Mouse (Mus musculus) forebrain, embryonic 16.5 days (tissue): ENCODE results near the gene Elmo1. TPM values are rescaled to one million over a fixed set of nuclear protein-coding genes. Genes with fewer than 3 reads are reported as not detected.
"Not testable (repeated sequence)": the region's sequence is repeated elsewhere in the genome, so short reads cannot be mapped to it uniquely, and the experiment has no call there.

Experiments used
- ATAC-seq: fragments of 200-750 bp; cut with Nextera tagmentation; 2 replicates; pipeline ENCODE4 v1.8.0; 2017; ENCODE audit warnings: mild to moderate bottlenecking, moderate library complexity
- H3K27ac ChIP-seq: fragments of 300-500 bp; sonication (generic); 2 replicates; pipeline ENCODE4 v1.5.1; 2014; ENCODE audit warnings: low read length, control low read depth
- H3K27me3 ChIP-seq: fragments of 300-500 bp; sonication (generic); replicated peaks from 2 replicates; pipeline ENCODE4 v1.6.1; 2014; ENCODE audit warnings: low read length; ENCODE audit not compliant: control insufficient read depth, insufficient read depth
- H3K36me3 ChIP-seq: fragments of 300-500 bp; sonication (generic); 2 replicates; pipeline ENCODE4 v1.6.1; 2014; ENCODE audit not compliant: control insufficient read depth, insufficient read depth
- H3K4me1 ChIP-seq: fragments of 300-500 bp; sonication (generic); replicated peaks from 2 replicates; pipeline ENCODE4 v1.6.1; 2014; ENCODE audit warnings: low read length; ENCODE audit not compliant: control insufficient read depth, insufficient read depth
- H3K4me2 ChIP-seq: fragments of 300-500 bp; sonication (generic); 2 replicates; pipeline ENCODE4 v1.6.1; 2014; ENCODE audit warnings: mild to moderate bottlenecking, low read length, control low read depth
- H3K4me3 ChIP-seq: fragments of 300-500 bp; sonication (generic); replicated peaks from 2 replicates; pipeline ENCODE4 v1.5.1; 2014; ENCODE audit warnings: mild to moderate bottlenecking, low read length, control low read depth
- H3K9ac ChIP-seq: fragments of 300-500 bp; sonication (generic); replicated peaks from 2 replicates; pipeline ENCODE4 v1.6.1; 2014; ENCODE audit warnings: low read depth, low read length, control low read depth
- H3K9me3 ChIP-seq: fragments of 300-500 bp; sonication (generic); 2 replicates; pipeline ENCODE4 v1.6.1; 2016; ENCODE audit warnings: low read length; ENCODE audit not compliant: control insufficient read depth
- WGBS: fragments of 180-500 bp; shearing (Covaris S2); extraction: QIAGEN DNeasy Blood & Tissue Kit; methylation state at CpG from one replicate; pipeline ENCODE4 v1.1.7; 2014; 5-methylcytosine and 5-hydroxymethylcytosine counted together
- polyA plus RNA-seq: library from polyadenylated mRNA; unstranded; fragments of >200 nt; fragmentation: Nextera tagmentation; extraction: Ambion mirVana; gene quantifications from 2 replicates; pipeline ENCODE4 v1.2.1, GENCODE M21; 2015

The Elmo1 gene
- polyA plus RNA-seq, 1 experiment from 2014 or later = 42.4 TPM

DNA sequence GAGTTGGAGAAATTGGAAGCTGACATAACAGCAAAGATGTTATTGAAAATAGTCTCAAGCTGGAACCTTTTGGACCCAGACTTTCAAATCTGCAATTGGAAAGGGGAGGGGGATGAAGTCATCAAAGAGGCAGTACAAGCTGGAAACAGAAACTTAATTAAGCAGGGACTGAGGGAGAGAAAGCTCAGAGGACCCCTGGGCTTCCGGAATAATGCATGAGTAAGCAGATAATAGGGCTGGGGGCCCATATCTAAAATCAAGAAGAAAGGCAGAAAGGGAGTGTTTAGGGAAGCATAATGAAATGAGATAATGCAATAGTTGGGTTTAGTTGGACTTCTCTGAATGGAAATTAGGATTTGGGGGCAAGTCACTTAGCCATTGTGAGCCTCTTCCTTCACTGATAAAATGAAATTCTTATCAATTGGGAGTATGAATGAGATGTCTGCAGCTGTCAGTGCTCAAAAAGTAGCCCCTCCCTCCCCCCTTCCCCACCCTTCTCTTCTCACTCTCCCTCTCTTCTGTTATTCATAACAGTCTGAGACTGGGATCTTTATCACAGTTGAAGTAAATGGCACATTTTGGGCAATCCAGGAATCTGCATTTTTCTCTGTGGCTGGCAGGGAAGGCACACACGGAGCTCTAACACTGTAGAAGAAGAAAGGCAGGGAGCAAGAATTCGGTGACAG, 518.8 kb downstream of the Elmo1 start:
- peak overlapping the region; percentile 9; the same call in 1 of the 2 replicates for H3K4me2 ChIP-seq
- H3K9ac ChIP-seq = 0 out of 2 replicates have a peak overlapping the region, but pooled peaks have one; percentile 20
- peak; percentile 62 for ATAC-seq
- peaks cover 10% of the 10 kb centered on the region for H3K4me1 ChIP-seq
- H3K27me3 ChIP-seq = no peaks in the 10 kb centered on the region
- H3K9me3 ChIP-seq = no peaks in the 10 kb centered on the region
- 8% methylated on average over 3 of the region's 3 CpGs for WGBS
- no peak overlapping the region for H3K4me3 ChIP-seq
- H3K36me3 ChIP-seq = 0 out of 2 replicates have a peak, but pooled peaks cover 3% of the 10 kb centered on the region
- H3K27ac ChIP-seq = peak overlapping the region; percentile 54

DNA sequence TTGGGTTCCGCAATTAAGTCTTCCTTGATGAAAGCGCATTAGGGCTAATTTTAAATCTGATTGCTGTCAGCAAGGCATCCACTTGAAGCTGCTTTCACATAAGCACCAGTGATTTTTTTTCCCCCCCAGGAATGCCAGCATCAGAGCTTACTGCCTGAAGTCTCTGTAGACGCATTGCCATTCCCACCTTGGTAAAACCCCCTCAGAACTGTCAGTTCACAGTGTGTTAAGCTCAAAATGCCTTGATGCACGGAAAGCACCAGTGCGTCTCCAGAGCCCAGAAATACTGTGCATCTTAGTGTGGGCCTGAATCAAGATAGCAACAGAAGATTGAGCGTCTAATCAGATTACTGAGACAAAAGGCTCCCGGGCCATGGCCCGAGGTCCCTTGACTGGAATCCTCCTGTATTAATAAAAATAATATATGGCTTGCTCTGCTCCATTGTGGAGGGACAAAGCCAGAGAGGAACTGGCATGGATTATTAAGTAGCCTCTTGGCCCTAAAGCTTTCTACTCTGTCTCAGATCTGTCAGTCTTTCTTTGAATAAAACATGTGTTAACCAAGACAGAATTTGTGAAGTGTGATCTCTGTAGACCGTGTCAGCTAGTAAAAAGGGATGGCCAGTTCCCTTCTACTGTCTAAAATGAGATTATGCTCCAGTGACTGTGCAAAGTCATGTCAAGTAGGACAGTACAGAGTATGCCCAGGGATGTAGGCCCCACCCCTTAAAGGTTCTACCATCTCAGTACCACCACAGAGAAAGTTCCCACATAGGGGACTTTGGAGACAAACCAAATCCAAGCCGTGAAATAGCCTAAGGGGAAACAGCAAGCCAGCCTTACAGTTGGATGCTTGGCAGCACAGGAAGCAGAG, 525.4 kb downstream of the Elmo1 start:
- 0 out of 2 replicates have a peak overlapping the region, but pooled peaks have one; percentile 2 for H3K9ac ChIP-seq
- H3K4me1 ChIP-seq = peaks cover 4% of the 10 kb centered on the region; the same call in 1 of the 2 replicates
- no peak overlapping the region for H3K4me2 ChIP-seq
- no peaks in the 10 kb centered on the region for H3K9me3 ChIP-seq
- H3K27me3 ChIP-seq = no peaks in the 10 kb centered on the region
- H3K4me3 ChIP-seq = no peak overlapping the region
- WGBS = 55% methylated on average over 10 of the region's 10 CpGs
- peak overlapping the region; percentile 43; the same call in 1 of the 2 replicates for H3K27ac ChIP-seq
- H3K36me3 ChIP-seq = no peaks in the 10 kb centered on the region
- ATAC-seq = peak; percentile 18

DNA sequence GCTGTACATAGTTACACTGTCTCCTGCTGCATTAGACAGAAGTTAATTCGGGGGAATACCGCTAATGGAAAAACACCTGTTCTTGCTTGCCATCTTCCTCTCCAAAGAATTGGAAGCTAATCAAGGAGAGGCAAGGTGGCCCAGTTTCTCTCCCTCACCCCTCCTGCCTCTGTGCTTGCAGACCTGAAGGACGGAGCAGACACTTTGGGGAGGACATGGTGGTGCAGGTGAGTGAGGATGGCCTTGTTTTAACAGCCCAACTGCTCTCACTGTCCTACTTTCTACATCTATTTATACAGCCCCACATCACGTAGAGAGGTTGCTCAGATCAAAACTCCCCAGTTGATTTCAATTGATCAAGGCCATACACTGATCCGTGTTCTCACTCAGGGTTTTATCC, 529.5 kb downstream of the Elmo1 start:
- Histone ChIP-seq H3K4me2 (no peak overlapping the region), H3K9me3 (no peaks in the 10 kb centered on the region), H3K27me3 (no peaks in the 10 kb centered on the region), H3K4me3 (no peak overlapping the region), H3K9ac (no peak overlapping the region), H3K36me3 (no peaks in the 10 kb centered on the region), H3K27ac (no peak overlapping the region), H3K4me1 (peaks cover 4% of the 10 kb centered on the region; the same call in 1 of the 2 replicates)
- WGBS = 89% methylated on average over 5 of the region's 5 CpGs
- ATAC-seq = no peak

DNA sequence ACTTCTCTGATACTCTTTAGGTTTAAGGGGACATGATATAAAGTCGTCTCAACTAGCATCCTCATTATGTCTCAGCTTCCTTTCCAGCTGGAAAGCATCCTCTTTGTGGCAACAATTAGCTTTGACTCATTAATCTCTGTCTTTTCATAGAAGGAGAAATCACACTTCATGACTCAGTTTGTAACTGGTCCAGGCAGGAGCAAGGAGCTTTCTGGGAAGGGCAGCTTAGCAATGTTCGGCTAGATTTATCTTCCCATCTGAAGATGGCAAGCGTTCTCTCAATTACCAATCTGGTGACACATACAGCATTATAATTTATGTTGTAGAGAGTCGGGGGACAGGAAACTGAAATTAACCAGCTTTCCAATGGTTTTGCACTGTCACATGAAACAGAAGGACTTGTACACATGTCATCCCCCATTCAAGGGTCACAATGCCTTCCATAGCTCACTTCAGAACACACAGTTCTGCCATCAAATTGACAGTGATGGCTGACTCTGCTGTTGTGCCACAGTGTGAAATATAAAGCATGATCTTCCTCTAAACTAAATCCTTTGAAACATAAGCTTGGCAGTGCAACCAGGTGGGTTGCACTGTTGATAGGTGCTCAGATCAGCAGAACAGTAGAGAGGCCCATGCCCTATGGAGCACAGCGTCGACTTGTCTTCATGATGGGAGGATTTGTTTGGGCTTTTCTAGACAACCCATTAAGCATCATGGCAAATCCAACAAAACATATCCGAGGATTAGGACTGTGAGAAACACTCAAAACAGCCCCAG, 532.9 kb downstream of the Elmo1 start:
- Histone ChIP-seq H3K4me3 (no peak overlapping the region), H3K27me3 (no peaks in the 10 kb centered on the region), H3K9ac (no peak overlapping the region), H3K27ac (no peak overlapping the region), H3K36me3 (no peaks in the 10 kb centered on the region), H3K4me2 (no peak overlapping the region), H3K4me1 (no peaks in the 10 kb centered on the region), H3K9me3 (0 out of 2 replicates have a peak, but pooled peaks cover 4% of the 10 kb centered on the region)
- no peak for ATAC-seq
- 79% methylated on average over 7 of the region's 7 CpGs for WGBS

DNA sequence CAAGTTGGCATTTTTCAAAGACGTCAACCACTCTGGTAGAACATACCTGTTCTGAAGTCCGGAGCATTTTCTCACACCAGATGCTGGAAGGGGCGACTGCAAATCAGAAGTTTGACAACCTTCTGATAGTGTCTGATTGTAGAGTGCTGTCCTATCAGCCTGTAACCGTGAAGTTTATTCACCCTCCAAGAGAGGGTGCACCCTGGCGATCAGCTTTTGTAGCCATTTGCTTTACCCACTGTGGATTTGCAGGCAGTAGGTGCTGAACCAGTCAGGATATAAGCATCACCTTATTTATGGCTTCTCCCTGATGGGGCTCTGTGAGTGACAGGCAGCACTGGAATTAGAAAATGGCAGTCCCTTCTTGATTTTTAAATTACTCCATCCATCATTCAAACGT, 537.4 kb downstream of the Elmo1 start:
- no peak overlapping the region for H3K27ac ChIP-seq
- H3K4me1 ChIP-seq = no peaks in the 10 kb centered on the region
- no peak for ATAC-seq
- no peak overlapping the region for H3K4me3 ChIP-seq
- H3K36me3 ChIP-seq = no peaks in the 10 kb centered on the region
- 87% methylated on average over 6 of the region's 6 CpGs for WGBS
- no peak overlapping the region for H3K4me2 ChIP-seq
- H3K27me3 ChIP-seq = no peaks in the 10 kb centered on the region
- no peak overlapping the region for H3K9ac ChIP-seq
- H3K9me3 ChIP-seq = 0 out of 2 replicates have a peak, but pooled peaks cover 4% of the 10 kb centered on the region

DNA sequence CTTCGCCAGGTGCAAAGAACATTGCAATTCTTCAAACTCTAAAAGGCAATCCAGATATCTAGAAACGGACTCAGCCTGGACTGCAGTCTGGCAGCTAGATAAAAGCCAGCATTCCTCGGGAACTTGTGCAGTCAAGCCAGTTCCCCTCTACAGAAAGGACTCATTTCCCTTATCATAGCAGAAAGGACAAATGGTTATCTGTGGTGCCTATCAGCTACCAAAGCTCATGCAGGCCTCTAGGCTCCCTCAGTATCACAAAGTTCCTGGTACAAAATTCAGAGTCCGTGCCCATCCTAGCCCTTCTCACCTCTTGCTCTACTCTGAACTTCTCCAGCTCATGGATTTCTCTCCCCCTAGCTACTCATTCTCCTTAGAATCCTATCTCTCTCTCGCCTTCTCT, 542.1 kb downstream of the Elmo1 start:
- H3K9me3 ChIP-seq = no peaks in the 10 kb centered on the region
- 81% methylated on average over 5 of the region's 5 CpGs for WGBS

DNA sequence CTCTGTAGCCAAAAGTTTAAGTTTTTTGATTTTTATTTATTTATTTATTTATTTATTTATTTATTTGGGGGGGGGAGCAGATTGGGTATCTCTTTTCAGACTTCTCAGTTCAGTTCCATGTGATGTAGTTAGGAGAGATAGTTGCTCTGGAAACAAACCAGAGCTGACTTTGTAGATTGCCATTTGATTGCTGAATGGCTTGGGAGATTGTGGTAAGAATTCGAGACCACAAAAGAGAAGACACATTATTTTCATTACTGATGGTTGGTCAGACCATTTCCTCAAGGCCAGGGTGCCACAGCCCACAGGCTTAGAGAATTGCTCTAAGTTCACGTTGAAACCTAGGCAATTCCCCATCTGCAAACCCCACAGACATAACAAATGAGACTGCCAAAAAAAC, 544.3 kb downstream of the Elmo1 start:
- H3K27ac ChIP-seq, H3K9me3 ChIP-seq, ATAC-seq, H3K4me3 ChIP-seq, H3K27me3 ChIP-seq, H3K36me3 ChIP-seq, H3K4me2 ChIP-seq, H3K4me1 ChIP-seq, H3K9ac ChIP-seq: not testable (repeated sequence)
- WGBS = 79% methylated on average over 1 of the region's 2 CpGs

More for the DNA sequence above, 542.1 kb downstream of the Elmo1 start:
- Histone ChIP-seq H3K36me3 (no peaks in the 10 kb centered on the region), H3K27me3 (no peaks in the 10 kb centered on the region), H3K4me1 (no peaks in the 10 kb centered on the region), H3K27ac (no peak overlapping the region), H3K4me2 (no peak overlapping the region), H3K9ac (no peak overlapping the region), H3K4me3 (no peak overlapping the region)
- ATAC-seq = no peak

DNA sequence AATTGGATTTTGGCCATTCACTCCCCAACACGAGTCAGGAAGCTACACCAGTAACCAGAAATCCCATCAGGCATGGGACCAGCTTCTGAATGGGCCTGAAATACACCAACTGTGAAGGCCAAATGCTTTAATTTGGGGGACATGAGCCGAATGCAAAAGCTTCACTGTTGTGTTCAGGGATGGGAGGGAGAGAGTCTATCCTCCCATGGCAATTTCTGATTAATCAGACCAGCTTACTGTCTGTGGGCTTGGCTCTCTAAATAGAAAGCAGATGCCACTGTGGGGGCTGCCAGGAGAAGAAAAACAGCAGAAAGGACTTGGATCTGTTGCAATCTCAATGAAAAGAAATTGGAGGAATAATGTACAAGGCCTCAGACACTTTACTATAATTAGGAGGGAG, 545.2 kb downstream of the Elmo1 start:
- Histone ChIP-seq H3K4me1 (no peaks in the 10 kb centered on the region), H3K9me3 (no peaks in the 10 kb centered on the region), H3K27ac (no peak overlapping the region), H3K36me3 (no peaks in the 10 kb centered on the region), H3K4me2 (no peak overlapping the region), H3K27me3 (no peaks in the 10 kb centered on the region), H3K9ac (no peak overlapping the region), H3K4me3 (no peak overlapping the region)
- ATAC-seq = peak; percentile 89
- 52% methylated on average over 2 of the region's 2 CpGs for WGBS
